Mouse (Mus musculus): Measurements from ENCODE around the gene Cgas. TPM values are rescaled to one million over a fixed set of nuclear protein-coding genes. Genes with fewer than 3 reads are reported as not detected.

The Cgas gene
- polyA plus RNA-seq, 1 experiment from 2014 or later = 0.79 TPM

- Histone ChIP-seq H3K4me2 (ENCODE audit: low read length) (no peak overlapping the region; the same call in 1 of the 2 replicates), H3K27ac (ENCODE audit: low read depth, low read length) (no peak overlapping the region), H3K27me3 (replicated peaks; ENCODE audit: control insufficient read depth, insufficient read depth, low read length) (peaks cover 32% of the 10 kb centered on the region), H3K4me3 (ENCODE audit: low read length) (peak overlapping the region; percentile 61), H3K9ac (ENCODE audit: low read depth, low read length) (no peak overlapping the region), H3K9me3 (ENCODE audit: control insufficient read depth, low read length) (no peaks in the 10 kb centered on the region), H3K36me3 (ENCODE audit: control insufficient read depth, insufficient read depth, low read length) (no peaks in the 10 kb centered on the region), H3K4me1 (ENCODE audit: control insufficient read depth, insufficient read depth, low read depth, low read length) (peaks cover 8% of the 10 kb centered on the region)
- WGBS = 70% methylated on average over 9 of the region's 9 CpGs
- ATAC-seq = no peak
Observed at GRCm38 (mm10) chr9:78396517-78396916, 46.5 kb downstream of the Cgas start.

DNA sequence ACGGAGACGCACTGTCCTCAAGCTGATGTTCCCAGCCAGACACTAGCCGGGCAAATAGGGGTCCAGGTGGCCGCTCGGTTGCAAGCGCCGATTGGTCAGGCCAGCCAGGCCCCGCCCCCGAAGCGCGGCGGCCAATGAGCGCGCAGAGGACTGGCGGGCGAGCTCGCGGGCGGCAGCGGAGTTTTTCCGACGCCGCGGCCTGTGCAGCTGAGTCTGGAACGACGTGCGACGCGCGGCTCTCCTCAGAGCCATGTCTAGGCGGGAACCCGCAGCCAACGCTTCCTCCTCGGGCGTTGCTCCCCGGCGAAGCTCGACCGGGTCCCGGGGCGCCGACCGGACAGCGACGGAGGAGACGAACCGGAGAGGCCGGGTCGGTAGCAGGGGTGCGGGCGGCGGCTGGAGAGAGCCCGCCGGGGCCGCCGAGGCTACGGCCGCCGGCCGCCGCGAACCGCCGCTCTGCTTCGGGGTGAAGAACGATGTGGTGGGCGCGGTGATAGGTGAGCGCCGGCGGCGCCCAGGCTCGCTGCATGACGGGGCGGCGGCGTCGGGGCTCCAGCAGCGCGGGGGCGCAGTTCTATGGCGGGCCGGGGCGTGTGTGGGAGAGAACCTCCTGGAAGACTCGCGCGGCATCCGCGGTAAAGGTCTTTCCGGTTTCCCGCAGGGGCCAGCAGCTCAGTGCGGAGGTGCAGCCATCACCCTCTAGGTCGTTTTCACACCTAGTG, 47.2 kb downstream of the Cgas start, which contains the start of gene Ddx43:
TSS of gene Ddx43 (plus strand) at position 148 of the 722 bp plus-strand sequence.
- 6% methylated on average over 88 of the region's 93 CpGs for WGBS
- Histone ChIP-seq H3K4me1 (ENCODE audit: control insufficient read depth, insufficient read depth, low read depth, low read length) (peaks cover 8% of the 10 kb centered on the region), H3K27ac (ENCODE audit: low read depth, low read length) (no peak within 1 kb of the TSS), H3K4me3 (ENCODE audit: low read length) (peak within 1 kb of the TSS; percentile 61), H3K36me3 (ENCODE audit: control insufficient read depth, insufficient read depth, low read length) (no peaks in the 10 kb centered on the region), H3K9ac (ENCODE audit: low read depth, low read length) (peak within 1 kb of the TSS; percentile 47), H3K4me2 (ENCODE audit: low read length) (peak within 1 kb of the TSS; percentile 84), H3K27me3 (replicated peaks; ENCODE audit: control insufficient read depth, insufficient read depth, low read length) (peaks cover 32% of the 10 kb centered on the region), H3K9me3 (ENCODE audit: control insufficient read depth, low read length) (no peaks in the 10 kb centered on the region)
- ATAC-seq = peak; percentile 99

DNA sequence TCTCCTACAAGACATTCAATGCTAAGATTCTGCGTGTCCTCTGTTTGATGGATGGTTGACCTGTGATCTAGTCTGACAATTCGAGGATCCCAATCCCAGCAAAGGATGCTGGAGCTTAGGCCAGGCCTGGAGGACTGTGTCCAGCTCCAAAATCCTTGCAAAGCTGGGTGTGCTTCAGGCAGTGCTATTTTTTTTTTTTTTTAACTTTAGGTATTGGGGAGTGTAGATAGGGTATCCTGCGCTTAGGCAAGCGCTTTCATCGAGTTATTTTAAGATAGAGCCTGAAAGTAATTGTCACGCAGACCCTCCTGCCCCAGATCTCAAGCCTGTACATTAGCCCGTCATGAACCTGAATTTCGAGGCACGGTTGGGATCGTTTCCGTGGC, 47.8 kb downstream of the Cgas start:
- Histone ChIP-seq H3K9me3 (ENCODE audit: control insufficient read depth, low read length) (no peaks in the 10 kb centered on the region), H3K27ac (ENCODE audit: low read depth, low read length) (no peak overlapping the region), H3K36me3 (ENCODE audit: control insufficient read depth, insufficient read depth, low read length) (no peaks in the 10 kb centered on the region), H3K4me1 (ENCODE audit: control insufficient read depth, insufficient read depth, low read depth, low read length) (peaks cover 8% of the 10 kb centered on the region), H3K9ac (ENCODE audit: low read depth, low read length) (peak overlapping the region; percentile 47; the same call in 1 of the 2 replicates), H3K27me3 (replicated peaks; ENCODE audit: control insufficient read depth, insufficient read depth, low read length) (peaks cover 32% of the 10 kb centered on the region), H3K4me3 (ENCODE audit: low read length) (peak overlapping the region; percentile 61), H3K4me2 (ENCODE audit: low read length) (peak overlapping the region; percentile 84)
- 36% methylated on average over 11 of the region's 11 CpGs for WGBS
- no peak for ATAC-seq

DNA sequence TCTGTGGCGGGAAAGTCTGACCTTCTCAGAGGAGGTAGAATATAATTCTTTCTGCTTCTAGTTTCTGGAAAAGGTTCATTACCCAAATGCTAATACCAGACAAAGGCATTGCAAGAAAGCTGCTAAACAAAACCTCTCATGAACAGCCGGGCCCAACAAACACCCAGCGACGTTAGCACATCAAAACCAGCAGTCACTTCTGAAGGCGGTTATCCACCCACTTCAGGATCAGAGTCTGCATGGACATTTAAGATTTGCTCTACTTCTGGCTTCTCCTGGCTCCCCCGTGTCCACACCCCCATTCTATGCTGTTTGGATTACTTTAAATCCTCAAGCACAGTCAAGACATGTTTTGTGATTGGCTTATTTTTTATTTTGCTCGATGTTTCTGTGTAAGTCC, 48.4 kb downstream of the Cgas start:
- Histone ChIP-seq H3K4me3 (ENCODE audit: low read length) (no peak overlapping the region), H3K27me3 (replicated peaks; ENCODE audit: control insufficient read depth, insufficient read depth, low read length) (peaks cover 32% of the 10 kb centered on the region), H3K27ac (ENCODE audit: low read depth, low read length) (no peak overlapping the region), H3K9ac (ENCODE audit: low read depth, low read length) (no peak overlapping the region), H3K36me3 (ENCODE audit: control insufficient read depth, insufficient read depth, low read length) (no peaks in the 10 kb centered on the region), H3K4me1 (ENCODE audit: control insufficient read depth, insufficient read depth, low read depth, low read length) (peaks cover 8% of the 10 kb centered on the region), H3K4me2 (ENCODE audit: low read length) (no peak overlapping the region), H3K9me3 (ENCODE audit: control insufficient read depth, low read length) (no peaks in the 10 kb centered on the region)
- 68% methylated on average over 7 of the region's 7 CpGs for whole genome bisulfite sequencing
- no peak for ATAC-seq

- Histone ChIP-seq H3K4me1 (ENCODE audit: control insufficient read depth, insufficient read depth, low read depth, low read length) (peaks cover 8% of the 10 kb centered on the region), H3K4me3 (ENCODE audit: low read length) (no peak overlapping the region), H3K9ac (ENCODE audit: low read depth, low read length) (no peak overlapping the region), H3K27me3 (replicated peaks; ENCODE audit: control insufficient read depth, insufficient read depth, low read length) (peaks cover 32% of the 10 kb centered on the region), H3K4me2 (ENCODE audit: low read length) (no peak overlapping the region), H3K9me3 (ENCODE audit: control insufficient read depth, low read length) (no peaks in the 10 kb centered on the region), H3K36me3 (ENCODE audit: control insufficient read depth, insufficient read depth, low read length) (no peaks in the 10 kb centered on the region), H3K27ac (ENCODE audit: low read depth, low read length) (no peak overlapping the region)
- no peak for ATAC-seq
- WGBS = 88% methylated on average over 10 of the region's 10 CpGs
Observed at GRCm38 (mm10) chr9:78393741-78394140, 49.3 kb downstream of the Cgas start.

- Histone ChIP-seq H3K27me3 (replicated peaks; ENCODE audit: control insufficient read depth, insufficient read depth, low read length) (peaks cover 17% of the 10 kb centered on the region), H3K9ac (ENCODE audit: low read depth, low read length) (no peak overlapping the region)
- WGBS = 62% methylated on average over 5 of the region's 5 CpGs
Observed at GRCm38 (mm10) chr9:78389981-78390380, 53.1 kb downstream of the Cgas start.

GRCm38 (mm10) chr9:78386947-78387346, 56.1 kb downstream of the Cgas start:
- Histone ChIP-seq H3K9me3 (ENCODE audit: control insufficient read depth, low read length) (no peaks in the 10 kb centered on the region), H3K4me2 (ENCODE audit: low read length) (no peak overlapping the region), H3K9ac (ENCODE audit: low read depth, low read length) (no peak overlapping the region), H3K4me3 (ENCODE audit: low read length) (no peak overlapping the region), H3K36me3 (ENCODE audit: control insufficient read depth, insufficient read depth, low read length) (no peaks in the 10 kb centered on the region), H3K27me3 (replicated peaks; ENCODE audit: control insufficient read depth, insufficient read depth, low read length) (no peaks in the 10 kb centered on the region), H3K27ac (ENCODE audit: low read depth, low read length) (no peak overlapping the region), H3K4me1 (ENCODE audit: control insufficient read depth, insufficient read depth, low read depth, low read length) (no peaks in the 10 kb centered on the region)
- ATAC-seq = no peak
- WGBS = 92% methylated on average over 7 of the region's 7 CpGs

More at GRCm38 (mm10) chr9:78389981-78390380, 53.1 kb downstream of the Cgas start:
- no peaks in the 10 kb centered on the region for H3K9me3 ChIP-seq (ENCODE audit: control insufficient read depth, low read length)
- no peaks in the 10 kb centered on the region for H3K36me3 ChIP-seq (ENCODE audit: control insufficient read depth, insufficient read depth, low read length)
- no peak overlapping the region for H3K4me2 ChIP-seq (ENCODE audit: low read length)
- no peak overlapping the region for H3K4me3 ChIP-seq (ENCODE audit: low read length)
- no peak for ATAC-seq
- no peak overlapping the region for H3K27ac ChIP-seq (ENCODE audit: low read depth, low read length)
- no peaks in the 10 kb centered on the region for H3K4me1 ChIP-seq (ENCODE audit: control insufficient read depth, insufficient read depth, low read depth, low read length)

DNA sequence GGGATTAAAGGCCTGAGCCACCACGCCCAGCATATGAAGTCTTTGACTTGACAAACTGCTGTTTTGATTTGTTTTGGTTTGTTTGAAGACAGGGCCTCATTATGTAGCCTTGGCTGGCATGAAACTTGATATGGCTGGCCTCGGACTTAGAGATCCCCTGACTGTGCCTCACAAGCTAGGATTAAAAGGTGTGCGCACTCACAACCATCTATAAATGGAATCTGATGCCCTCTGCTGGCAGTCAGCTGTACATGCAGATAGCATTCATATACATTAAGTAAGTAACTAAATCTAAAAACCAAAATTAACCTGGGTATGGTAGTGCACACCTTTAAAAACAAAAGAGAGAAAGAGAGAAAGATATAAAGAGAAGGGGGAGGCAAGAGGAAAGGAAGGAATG, 57.1 kb downstream of the Cgas start:
- no peaks in the 10 kb centered on the region for H3K4me1 ChIP-seq (ENCODE audit: control insufficient read depth, insufficient read depth, low read depth, low read length)
- ATAC-seq = no peak
- H3K27me3 ChIP-seq (replicated peaks; ENCODE audit: control insufficient read depth, insufficient read depth, low read length) = no peaks in the 10 kb centered on the region
- H3K36me3 ChIP-seq (ENCODE audit: control insufficient read depth, insufficient read depth, low read length) = no peaks in the 10 kb centered on the region
- H3K27ac ChIP-seq (ENCODE audit: low read depth, low read length) = no peak overlapping the region
- WGBS = 58% methylated on average over 3 of the region's 3 CpGs
- no peaks in the 10 kb centered on the region for H3K9me3 ChIP-seq (ENCODE audit: control insufficient read depth, low read length)
- no peak overlapping the region for H3K9ac ChIP-seq (ENCODE audit: low read depth, low read length)
- H3K4me2 ChIP-seq (ENCODE audit: low read length) = no peak overlapping the region
- H3K4me3 ChIP-seq (ENCODE audit: low read length) = no peak overlapping the region
